Mouse (Mus musculus) kidney, adult 8-10 months (tissue): ENCODE results near the gene Atg9b.
"Not testable (repeated sequence)": the region's sequence is repeated elsewhere in the genome, so short reads cannot be mapped to it uniquely, and the experiment has no call there.

Source experiments
- DNase-seq, 2 experiments: peaks; one replicate each; pipeline ENCODE4 v3.0.0; 2022

Gene Atg9b

DNA sequence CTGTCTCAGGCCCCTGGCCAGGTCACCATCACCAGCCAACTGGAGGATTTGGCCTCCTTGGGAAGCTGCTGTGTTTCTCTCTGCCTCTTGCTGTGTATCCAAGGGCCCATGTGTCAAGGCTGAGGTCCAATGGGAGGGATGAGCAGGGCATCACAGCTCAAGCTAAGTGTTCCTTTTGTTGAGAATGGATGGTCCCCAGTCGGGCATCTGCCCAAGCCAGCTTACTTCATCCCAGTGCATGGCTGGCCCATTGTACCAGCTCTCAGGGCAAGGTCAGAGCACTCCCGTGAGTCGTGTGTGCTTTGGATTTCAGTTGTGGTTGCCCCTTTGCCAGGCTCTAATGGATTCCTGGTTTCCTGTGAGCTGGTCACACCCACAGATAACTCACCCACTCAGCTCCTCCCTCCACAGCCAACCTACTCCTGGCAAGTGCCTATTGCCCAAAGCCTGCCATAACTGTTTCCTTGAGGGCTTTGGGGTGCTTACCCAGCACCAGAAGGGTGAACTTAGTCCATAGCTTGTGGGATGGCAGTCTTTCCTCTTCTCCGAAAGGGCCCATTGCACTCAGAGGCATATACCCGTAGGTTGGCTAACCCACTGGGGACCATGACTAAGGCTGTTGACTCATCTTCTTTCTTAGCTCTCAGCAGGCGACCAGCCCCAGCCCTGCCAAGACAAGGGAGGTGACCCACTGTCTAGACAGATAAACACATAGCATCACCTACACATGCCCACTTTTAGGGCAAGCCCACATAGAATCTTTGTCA, 12.8 kb upstream of the Atg9b start:
- no peak for DNase-seq

DNA sequence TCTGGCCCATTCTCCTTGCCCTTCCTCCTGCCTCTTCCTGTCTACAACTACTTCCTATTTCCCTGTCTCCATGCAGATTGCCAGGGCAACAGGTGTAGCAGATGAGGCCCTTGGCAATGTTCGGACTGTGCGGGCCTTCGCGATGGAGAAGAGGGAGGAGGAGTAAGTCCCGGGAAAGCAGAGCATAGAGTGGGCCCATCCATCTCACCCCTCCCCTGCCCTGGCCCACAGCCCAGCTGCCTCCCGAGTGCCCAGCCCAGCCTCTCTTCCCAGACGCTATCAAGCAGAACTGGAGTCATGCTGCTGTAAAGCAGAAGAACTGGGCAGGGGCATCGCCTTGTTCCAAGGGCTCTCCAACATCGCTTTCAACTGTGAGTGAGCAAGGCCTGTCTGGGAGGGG, 10.0 kb upstream of the Atg9b start:
- no peak for DNase-seq

- DNase-seq, result no peak
Observed at GRCm38 (mm10) chr5:24400911-24401605, 9.1 kb upstream of the Atg9b start.

- no peak for DNase-seq
Observed at GRCm38 (mm10) chr5:24400362-24400761, 8.4 kb upstream of the Atg9b start.

- no peak for DNase-seq
Observed at GRCm38 (mm10) chr5:24399686-24400085, 7.7 kb upstream of the Atg9b start.

GRCm38 (mm10) chr5:24396254-24396653, 4.3 kb upstream of the Atg9b start:
- not testable (repeated sequence) for DNase-seq

DNA sequence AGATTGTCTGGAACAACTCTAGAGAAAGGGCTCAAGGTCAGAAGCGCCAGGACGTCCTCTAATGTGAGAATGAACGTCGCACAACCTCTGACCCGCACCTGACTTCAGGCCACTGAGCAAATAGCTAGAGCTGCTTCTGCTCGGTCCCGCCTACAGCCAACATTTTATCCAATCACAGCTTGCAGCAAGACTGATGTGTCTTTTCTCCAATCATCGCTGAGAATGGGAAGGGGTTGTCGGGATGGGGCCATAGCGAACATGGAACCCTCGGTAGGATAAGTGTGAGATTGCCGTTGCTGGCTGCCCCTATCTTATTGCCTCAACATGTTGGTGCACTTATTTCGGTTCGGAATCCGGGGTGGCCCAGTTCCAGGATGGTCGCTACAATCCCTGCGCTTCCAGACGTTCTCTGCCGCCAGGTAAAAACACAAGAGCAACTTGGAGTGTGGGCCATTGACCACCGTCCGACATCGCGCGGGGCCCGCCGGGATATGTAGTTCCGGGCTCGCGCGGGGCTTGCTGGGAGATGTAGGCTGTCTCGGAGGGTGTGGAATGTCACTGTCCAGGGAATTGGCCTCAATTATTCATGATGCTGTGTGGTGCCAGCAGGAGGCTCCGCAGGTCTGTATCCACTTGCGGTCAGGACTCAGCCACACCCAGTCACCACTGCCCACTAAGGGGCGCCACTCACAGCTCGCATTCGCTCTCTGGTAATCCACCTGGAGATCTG, 2.4 kb upstream of the Atg9b start:
- peak; percentile 96 to 98 for DNase-seq

DNA sequence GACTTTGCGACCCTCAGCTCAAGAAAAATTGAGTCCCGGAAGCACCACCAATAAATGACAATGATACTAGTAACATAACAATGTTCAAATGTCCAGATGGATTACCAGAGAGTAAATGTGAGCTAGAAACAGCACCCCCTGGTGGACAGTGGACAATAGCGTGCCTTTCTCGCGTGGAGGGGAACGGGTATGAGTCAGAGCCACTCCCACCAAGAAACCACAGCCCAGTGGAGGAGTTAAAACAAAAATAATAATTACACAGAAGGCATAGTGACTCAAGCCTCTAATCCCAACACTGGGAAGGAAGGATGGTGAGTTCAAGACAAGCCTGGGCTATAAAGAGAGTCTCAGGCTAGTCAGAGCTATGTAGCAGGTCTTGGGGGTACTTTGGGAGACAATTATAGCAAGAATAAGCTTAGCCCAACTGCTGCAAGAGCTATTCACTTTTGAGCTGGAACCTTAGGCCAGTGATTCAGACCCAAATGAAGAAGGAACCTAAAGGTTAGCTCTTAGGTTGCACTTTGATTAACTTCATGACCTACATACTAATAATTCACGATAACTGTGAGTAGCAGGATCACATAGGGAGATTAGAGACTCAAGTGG, 1.6 kb upstream of the Atg9b start, which contains the start of gene Abcb8:
Gene Abcb8 (plus strand): TSS at position 272 of the 606 bp plus-strand sequence.
- DNase-seq, result peak; percentile 69 to 85

DNA sequence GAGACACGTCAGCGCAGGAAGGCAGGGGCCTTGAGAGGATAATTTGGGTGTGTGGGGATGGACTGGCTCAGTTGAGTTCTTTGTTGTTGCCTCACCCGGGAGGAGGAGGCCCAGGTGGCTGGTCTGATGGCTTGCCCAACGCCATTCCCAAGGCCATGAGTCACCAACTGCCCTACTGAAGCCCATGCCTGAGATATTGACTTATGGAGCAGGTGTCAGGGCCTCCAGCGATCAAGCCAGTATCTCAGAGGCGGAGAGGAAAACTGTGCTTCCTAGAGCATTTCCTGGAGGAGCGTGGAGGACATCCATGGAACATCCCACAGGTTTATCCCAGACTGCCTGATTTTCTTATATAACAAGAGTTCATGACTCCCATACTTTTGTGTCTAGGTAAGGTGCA, 781 bp upstream of the Atg9b start:
- DNase-seq, result no peak

DNA sequence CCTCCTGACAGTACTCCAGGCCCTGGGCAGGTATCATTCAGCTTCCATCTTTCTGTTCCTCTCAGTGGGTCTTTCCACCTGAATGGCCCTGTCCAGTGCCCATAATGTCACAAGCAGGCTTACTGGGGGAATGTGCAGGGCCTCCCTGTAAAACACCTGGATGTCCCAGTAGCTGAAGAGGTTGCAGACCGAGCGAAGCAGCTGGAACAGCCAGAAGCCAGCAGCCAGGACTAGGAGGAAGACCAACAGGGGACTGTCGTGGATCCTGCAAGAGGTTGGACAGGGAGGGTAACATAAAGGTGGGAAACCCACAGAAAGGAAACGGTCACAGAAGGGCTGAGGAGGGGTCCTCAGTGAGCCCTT, 2.3 kb downstream of the Atg9b start:
- DNase-seq, result no peak

GRCm38 (mm10) chr5:24389011-24389657, 2.8 kb downstream of the Atg9b start:
- DNase-seq, result no peak

- no peak for DNase-seq
Observed at GRCm38 (mm10) chr5:24388246-24388915, 3.6 kb downstream of the Atg9b start.

DNA sequence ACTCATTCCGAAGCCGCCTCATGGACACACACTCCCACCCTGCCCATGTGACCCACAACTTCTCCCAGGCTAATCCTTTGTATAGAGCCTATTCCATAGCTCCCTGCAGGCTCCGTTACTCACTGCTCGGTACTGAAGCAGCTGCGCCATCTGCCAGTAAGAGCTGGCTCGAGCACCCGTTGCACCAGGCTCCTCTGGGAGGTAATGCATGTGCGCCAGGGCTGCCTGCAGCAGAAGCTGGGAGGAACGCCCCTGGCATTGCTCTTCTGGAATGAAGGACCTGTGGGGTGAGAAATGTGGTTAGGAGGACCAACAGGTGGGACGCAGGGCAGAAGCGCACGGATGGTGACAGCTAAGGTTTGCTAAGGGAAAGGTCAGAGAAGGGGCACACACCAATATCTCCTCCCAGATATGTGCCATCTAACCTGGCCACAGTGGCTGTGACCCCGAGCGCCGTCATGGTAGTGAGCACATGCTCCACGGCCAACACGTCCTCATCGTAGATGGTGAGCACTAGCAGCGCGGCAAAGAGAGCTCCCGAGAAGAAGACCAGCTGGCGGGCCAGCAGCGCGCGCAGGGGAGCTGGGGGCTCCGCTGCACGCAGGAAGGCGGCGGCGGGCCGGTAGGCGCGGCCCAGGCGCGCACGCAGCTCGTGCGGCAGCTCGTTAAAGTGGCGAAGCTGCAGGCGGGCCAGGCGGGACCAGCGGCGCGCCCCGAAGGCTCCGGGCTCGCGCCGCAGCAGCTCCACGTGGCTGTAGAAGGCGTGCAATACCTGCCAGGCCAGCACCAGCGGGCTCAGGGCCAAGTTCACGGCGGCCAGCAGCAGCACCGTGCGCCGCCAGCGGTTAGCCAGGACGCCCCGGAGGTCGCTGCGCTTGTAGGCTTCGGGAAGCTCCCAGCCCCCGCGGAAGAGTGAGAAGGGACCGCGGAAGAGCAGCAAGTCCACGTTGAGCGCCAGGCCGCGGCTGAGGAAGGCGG, 4.4 kb downstream of the Atg9b start:
- DNase-seq, result peak; percentile 64 to 78

- no peak for DNase-seq
Observed at GRCm38 (mm10) chr5:24385887-24386550, 5.9 kb downstream of the Atg9b start.

GRCm38 (mm10) chr5:24385374-24385773, 6.6 kb downstream of the Atg9b start:
- no peak for DNase-seq

DNA sequence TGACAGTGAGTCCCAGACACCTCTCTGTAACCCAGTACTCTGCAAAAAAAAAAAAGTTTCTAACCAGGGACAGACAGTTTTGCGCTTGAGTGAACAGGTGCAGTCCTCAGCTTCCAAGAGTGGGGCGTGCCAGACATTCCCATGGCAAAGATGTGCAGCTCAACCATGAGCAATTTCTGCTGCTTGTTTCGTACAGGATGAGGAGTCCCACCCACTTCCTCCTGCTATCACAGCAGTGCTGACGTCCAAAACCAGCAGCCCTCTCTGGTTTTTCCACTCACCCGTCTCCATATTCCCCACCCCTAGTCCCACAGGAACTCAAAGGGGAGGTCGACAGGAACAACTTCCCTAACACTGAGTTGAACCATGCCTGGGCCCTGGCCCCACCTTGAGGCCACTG, 7.5 kb downstream of the Atg9b start:
- peak in 1 of 2 experiments; percentile 64 for DNase-seq

DNA sequence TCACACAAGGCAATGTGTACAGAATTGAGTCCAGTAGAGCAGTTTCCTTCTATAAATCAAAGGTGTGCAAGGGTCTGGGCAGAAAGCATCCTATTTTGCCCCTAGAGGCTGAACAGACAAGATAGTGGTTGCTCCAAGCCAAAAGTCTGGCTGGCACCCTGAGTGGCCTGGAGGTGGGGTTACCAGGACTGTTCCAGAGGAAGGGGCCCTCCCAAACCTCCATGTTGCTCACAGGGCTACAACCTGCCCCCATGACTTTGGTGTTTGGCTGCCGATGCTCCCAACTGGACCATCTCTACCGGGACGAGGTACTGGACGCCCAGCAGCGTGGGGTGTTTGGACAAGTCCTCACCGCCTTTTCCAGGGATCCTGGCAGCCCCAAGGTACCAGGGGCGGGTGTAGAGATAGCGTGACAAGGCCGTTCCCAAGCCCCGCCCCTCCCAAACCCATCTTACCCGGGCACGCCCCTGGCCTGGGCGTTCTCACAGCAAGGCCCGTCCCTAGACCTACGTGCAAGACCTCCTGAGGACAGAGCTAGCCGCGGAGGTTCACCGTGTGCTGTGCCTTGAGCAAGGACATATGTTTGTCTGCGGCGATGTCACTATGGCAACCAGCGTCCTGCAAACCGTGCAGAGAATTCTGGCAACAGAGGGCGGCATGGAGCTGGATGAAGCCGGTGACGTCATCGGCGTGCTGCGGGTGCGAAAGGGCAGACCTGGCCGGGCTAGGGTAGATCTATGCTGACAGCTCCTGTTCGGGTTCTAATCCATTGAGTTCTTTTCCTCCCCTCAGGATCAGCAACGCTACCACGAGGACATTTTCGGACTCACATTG, 8.7 kb downstream of the Atg9b start:
- DNase-seq, result peak; percentile 81 to 87

- no peak for DNase-seq
Observed at GRCm38 (mm10) chr5:24381988-24382387, 10.0 kb downstream of the Atg9b start.

GRCm38 (mm10) chr5:24381486-24381885, 10.5 kb downstream of the Atg9b start:
- no peak for DNase-seq
